Mouse (Mus musculus) hindbrain, embryonic 13.5 days (tissue): ENCODE measurements around the gene Nkain2. TPM values are rescaled to one million over a fixed set of nuclear protein-coding genes. Genes with fewer than 3 reads are reported as not detected.

Source experiments
- ATAC-seq: fragments of 200-750 bp; cut with Nextera tagmentation; 2 replicates; pipeline ENCODE4 v1.8.0; 2017; ENCODE audit warnings: moderate TSS enrichment; ENCODE audit not compliant: low FRiP score
- H3K27ac ChIP-seq: fragments of 300-500 bp; sonication (generic); 2 replicates; pipeline ENCODE4 v1.5.1; 2015; ENCODE audit warnings: inconsistent platforms, mild to moderate bottlenecking, moderate library complexity
- H3K27me3 ChIP-seq: fragments of 300-500 bp; sonication (generic); 2 replicates; pipeline ENCODE4 v1.6.1; 2015; ENCODE audit warnings: mild to moderate bottlenecking, inconsistent platforms
- H3K36me3 ChIP-seq: fragments of 300-500 bp; sonication (generic); 2 replicates; pipeline ENCODE4 v1.6.1; 2015; ENCODE audit warnings: mild to moderate bottlenecking, inconsistent platforms
- H3K4me1 ChIP-seq: fragments of 300-500 bp; sonication (generic); replicated peaks from 2 replicates; pipeline ENCODE4 v1.6.1; 2015; ENCODE audit warnings: inconsistent platforms
- H3K4me2 ChIP-seq: fragments of 300-500 bp; sonication (generic); 2 replicates; pipeline ENCODE4 v1.6.1; 2015; ENCODE audit warnings: inconsistent platforms, mild to moderate bottlenecking, moderate library complexity
- H3K4me3 ChIP-seq: fragments of 300-500 bp; sonication (generic); 2 replicates; pipeline ENCODE4 v1.5.1; 2015; ENCODE audit warnings: mild to moderate bottlenecking, inconsistent platforms
- H3K9ac ChIP-seq: fragments of 300-500 bp; sonication (generic); 2 replicates; pipeline ENCODE4 v1.6.1; 2015; ENCODE audit warnings: mild to moderate bottlenecking, inconsistent platforms
- H3K9me3 ChIP-seq: fragments of 300-500 bp; sonication (generic); 2 replicates; pipeline ENCODE4 v1.6.1; 2016; ENCODE audit warnings: inconsistent platforms
- WGBS: fragments of 180-500 bp; shearing (Covaris S2); methylation state at CpG from one replicate; pipeline ENCODE4 v1.1.7; 2015; 5-methylcytosine and 5-hydroxymethylcytosine counted together
- polyA plus RNA-seq: library from polyadenylated mRNA; unstranded; fragments of >200 nt; fragmentation: Nextera tagmentation; extraction: Ambion mirVana; gene quantifications from 2 replicates; pipeline ENCODE4 v1.2.1, GENCODE M21; 2015

Nkain2 gene
- polyA plus RNA-seq, 1 experiment from 2014 or later: 9.5 TPM

DNA sequence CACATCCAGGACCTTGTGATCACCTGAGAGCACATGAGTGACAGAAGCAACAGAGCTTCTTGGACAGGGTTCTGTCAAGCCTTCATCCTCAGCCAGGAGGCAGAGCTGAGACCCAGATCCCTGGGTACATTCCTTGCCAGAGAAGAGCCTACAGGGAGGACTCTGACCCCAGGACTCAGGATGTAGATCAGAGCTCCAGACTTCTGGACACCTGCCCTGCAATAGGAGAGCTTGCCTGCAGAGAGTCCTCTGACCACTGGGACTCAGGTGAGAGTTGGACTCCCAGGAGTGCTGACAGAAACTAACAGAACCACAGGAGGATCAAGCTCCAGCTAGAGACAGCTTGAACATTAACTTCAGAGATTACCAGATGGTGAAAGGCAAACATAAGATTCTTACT, 1162.2 kb downstream of the Nkain2 start:
- no peak overlapping the region for H3K27ac ChIP-seq
- H3K4me1 ChIP-seq: no peaks in the 10 kb centered on the region
- ATAC-seq: no peak
- H3K4me3 ChIP-seq: no peak overlapping the region
- no peaks in the 10 kb centered on the region for H3K9me3 ChIP-seq
- no peaks in the 10 kb centered on the region for H3K36me3 ChIP-seq
- H3K27me3 ChIP-seq: no peaks in the 10 kb centered on the region
- H3K9ac ChIP-seq: no peak overlapping the region
- H3K4me2 ChIP-seq: no peak overlapping the region

DNA sequence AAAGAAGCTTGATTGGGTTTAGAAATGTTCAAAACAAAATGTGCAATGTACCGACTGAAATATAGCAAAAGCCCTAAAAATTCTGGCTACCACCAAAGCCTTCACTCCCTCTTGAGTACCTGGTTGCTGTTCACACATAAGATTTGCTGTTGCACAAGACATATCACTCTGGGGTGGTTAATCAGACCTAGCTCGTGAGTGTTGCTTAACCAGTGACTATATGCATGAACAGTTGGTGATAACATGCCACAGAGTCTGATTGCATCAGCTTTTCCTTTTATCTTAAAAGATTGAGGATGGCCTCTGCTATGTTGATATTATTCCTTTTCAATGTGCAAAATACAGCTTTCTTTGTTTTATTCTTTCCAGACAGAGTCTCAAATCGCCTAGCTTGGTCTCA, 1243.0 kb downstream of the Nkain2 start:
- no peaks in the 10 kb centered on the region for H3K27me3 ChIP-seq
- no peak overlapping the region for H3K4me3 ChIP-seq
- no peak overlapping the region for H3K9ac ChIP-seq
- no peaks in the 10 kb centered on the region for H3K36me3 ChIP-seq
- no peaks in the 10 kb centered on the region for H3K9me3 ChIP-seq
- H3K4me1 ChIP-seq: no peaks in the 10 kb centered on the region
- 89% methylated on average over 3 of the region's 3 CpGs for WGBS
- ATAC-seq: no peak
- no peak overlapping the region for H3K4me2 ChIP-seq
- no peak overlapping the region for H3K27ac ChIP-seq

DNA sequence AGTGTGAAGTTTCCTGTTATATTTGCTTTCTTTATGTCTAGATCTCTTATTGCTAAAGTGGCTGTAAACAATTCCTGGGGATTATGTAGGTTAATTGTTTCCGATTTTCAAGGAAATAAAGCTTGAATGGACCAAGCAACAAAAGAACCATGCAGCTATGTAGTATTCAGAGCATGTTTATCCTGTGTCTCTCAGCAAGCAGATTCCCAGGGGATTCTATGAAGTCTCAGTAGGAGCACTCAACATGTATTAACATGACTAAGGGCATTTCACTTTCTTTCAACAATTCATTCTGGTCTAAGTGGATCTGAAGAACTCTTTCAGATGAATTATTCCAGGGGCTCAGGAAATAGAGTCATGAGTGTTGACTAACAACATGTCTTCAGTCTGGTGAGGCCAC, 1244.2 kb downstream of the Nkain2 start:
- no peak for ATAC-seq
- Histone ChIP-seq H3K4me1 (no peaks in the 10 kb centered on the region), H3K4me3 (no peak overlapping the region), H3K9me3 (no peaks in the 10 kb centered on the region), H3K9ac (no peak overlapping the region), H3K4me2 (no peak overlapping the region), H3K36me3 (no peaks in the 10 kb centered on the region), H3K27me3 (no peaks in the 10 kb centered on the region), H3K27ac (no peak overlapping the region)
- WGBS: 36% methylated on average over 1 of the region's 1 CpGs

Other genes with a start within 250 kb of the Nkain2 start
- 0.21 and 0.34 TPM in 2 replicates for gene Trdn, start 190.1 kb upstream of the Nkain2 start, polyA plus RNA-seq